Mouse (Mus musculus): ENCODE measurements at regions not wholly inside any gene's neighbourhood (a gene's known extent, or its start where the extent isn't known, plus 50 kb on each side); places are given as distances from the start of the nearest gene placed in this dataset.

DNA sequence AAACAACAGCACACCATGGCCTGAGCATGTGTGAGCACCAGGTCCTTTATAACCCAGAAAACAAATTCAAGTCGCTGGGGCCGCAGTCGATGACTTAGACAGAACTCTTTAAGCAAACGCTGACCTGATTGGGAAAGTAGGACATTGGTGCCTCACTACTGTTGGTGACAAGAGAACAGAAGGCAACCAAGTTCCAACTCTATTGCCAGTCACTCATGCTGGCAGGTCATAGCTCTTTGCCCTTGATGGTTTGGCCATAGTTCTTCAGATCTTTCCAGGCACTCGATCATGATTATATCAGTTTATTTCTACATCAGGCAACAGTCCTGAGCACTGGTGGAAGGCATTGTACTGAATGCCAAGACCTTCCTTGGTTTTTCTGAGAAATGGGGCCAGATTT, 94.7 kb downstream of the Ehf start:
- Histone ChIP-seq H3K4me2 (no peak overlapping the region), H3K36me3 (no peaks in the 10 kb centered on the region), H3K9ac (no peak overlapping the region), H3K27me3 (no peaks in the 10 kb centered on the region), H3K9me3 (no peaks in the 10 kb centered on the region), H3K27ac (no peak overlapping the region), H3K4me3 (no peak overlapping the region), H3K4me1 (no peaks in the 10 kb centered on the region)
- ATAC-seq (ENCODE audit: insufficient number of reproducible peaks, low FRiP score, low TSS enrichment, low read depth), result no peak
- 94% methylated on average over 5 of the region's 5 CpGs for WGBS

DNA sequence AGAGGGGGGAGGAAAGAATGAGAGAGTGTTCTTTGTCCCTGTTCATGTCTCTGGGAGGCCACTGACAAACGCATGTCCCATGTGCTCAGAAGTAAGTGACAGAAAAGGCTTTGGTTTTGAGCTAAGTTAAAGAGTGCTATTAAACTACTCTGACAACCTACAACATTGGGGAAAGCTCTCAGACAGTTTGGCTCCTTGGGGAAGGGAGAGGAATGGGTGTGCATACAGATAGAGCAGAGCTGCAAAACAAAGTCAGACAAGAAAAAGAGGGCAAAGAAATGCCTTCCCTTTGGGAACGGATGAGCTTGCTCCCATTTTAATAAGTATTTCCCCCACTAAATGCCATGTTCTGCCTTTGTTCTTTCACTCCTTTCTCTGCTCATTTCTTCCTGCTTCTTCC, 94.0 kb downstream of the Ehf start:
- Histone ChIP-seq H3K27me3 (no peaks in the 10 kb centered on the region), H3K27ac (no peak overlapping the region), H3K4me2 (no peak overlapping the region), H3K9me3 (no peaks in the 10 kb centered on the region), H3K36me3 (no peaks in the 10 kb centered on the region), H3K9ac (no peak overlapping the region), H3K4me3 (no peak overlapping the region), H3K4me1 (no peaks in the 10 kb centered on the region)
- 79% methylated on average over 2 of the region's 2 CpGs for WGBS
- no peak for ATAC-seq (ENCODE audit: insufficient number of reproducible peaks, low FRiP score, low TSS enrichment, low read depth)

DNA sequence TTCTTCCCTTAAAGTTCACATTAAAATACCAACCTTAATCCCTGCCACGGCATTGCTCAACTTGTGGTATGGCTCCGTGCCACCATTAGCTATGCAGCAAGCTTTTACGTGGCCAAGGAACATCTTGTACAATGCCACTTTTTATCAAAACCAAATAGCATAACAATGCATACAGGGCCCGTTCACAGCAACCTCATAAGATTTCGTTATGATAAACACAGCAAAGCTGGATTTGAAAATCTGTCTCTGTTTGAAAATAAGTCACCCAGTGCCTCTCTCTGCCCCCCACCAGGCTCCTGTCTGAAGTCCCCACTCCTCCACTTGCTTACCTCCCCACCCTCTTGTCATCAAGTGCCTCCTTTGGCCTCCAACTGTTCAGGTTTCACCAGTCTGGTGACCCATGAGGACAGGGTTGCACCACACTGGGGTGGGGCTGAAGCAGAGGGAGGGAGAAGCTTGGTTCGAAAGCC, 93.5 kb downstream of the Ehf start:
- Histone ChIP-seq H3K9ac (no peak overlapping the region), H3K27ac (no peak overlapping the region), H3K9me3 (no peaks in the 10 kb centered on the region), H3K27me3 (no peaks in the 10 kb centered on the region), H3K36me3 (no peaks in the 10 kb centered on the region), H3K4me2 (no peak overlapping the region), H3K4me1 (no peaks in the 10 kb centered on the region), H3K4me3 (no peak overlapping the region)
- ATAC-seq (ENCODE audit: insufficient number of reproducible peaks, low FRiP score, low TSS enrichment, low read depth), result no peak
- 62% methylated on average over 6 of the region's 6 CpGs for WGBS

DNA sequence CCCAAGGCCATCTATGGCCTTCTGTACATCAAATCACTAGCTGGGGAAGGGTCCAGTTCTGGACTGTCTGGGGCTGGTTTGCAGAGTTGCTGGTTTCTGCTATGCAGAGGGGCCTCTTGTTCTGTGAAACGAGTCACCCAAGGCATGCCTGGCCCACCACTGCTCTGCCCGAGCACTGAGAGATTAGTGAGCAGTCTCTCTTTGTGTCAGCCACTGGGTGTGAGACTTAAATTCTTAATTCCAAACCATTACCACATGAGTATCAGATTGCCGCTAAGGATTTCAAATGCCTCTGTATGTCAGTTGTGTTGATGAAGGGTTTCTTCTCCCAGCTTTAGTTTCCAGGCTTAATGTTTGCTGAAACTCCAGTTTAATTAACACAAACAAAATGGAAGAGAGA, 91.9 kb downstream of the Ehf start:
- no peak overlapping the region for H3K27ac ChIP-seq
- 61% methylated on average over 3 of the region's 3 CpGs for WGBS

More for the DNA sequence above, 91.9 kb downstream of the Ehf start:
- no peaks in the 10 kb centered on the region for H3K27me3 ChIP-seq
- H3K4me2 ChIP-seq, result no peak overlapping the region
- no peaks in the 10 kb centered on the region for H3K4me1 ChIP-seq
- no peak overlapping the region for H3K4me3 ChIP-seq
- no peak for ATAC-seq (ENCODE audit: insufficient number of reproducible peaks, low FRiP score, low TSS enrichment, low read depth)
- no peaks in the 10 kb centered on the region for H3K9me3 ChIP-seq
- no peaks in the 10 kb centered on the region for H3K36me3 ChIP-seq
- no peak overlapping the region for H3K9ac ChIP-seq
